Mouse (Mus musculus) brown adipose tissue, adult 24 weeks (tissue): ENCODE results near the gene Slc6a9. TPM values are rescaled to one million over a fixed set of nuclear protein-coding genes. Genes with fewer than 3 reads are reported as not detected.

Experiments used
- H3K27ac ChIP-seq: fragments of 200-500 bp; replicated peaks from 2 replicates; pipeline ENCODE4 v1.5.1; 2012; ENCODE audit warnings: low read depth, mild to moderate bottlenecking, low read length
- H3K4me1 ChIP-seq: fragments of 200-500 bp; 2 replicates; pipeline ENCODE4 v1.6.1; 2012; ENCODE audit warnings: low read length, mixed read lengths; ENCODE audit not compliant: control insufficient read depth, insufficient read depth, insufficient read length
- H3K4me3 ChIP-seq: fragments of 200-500 bp; 2 replicates; pipeline ENCODE4 v1.5.1; 2012; ENCODE audit warnings: low read depth, mild to moderate bottlenecking, low read length, moderate library complexity; ENCODE audit not compliant: insufficient read depth
- polyA plus RNA-seq: library from polyadenylated mRNA; stranded (reverse); fragments of >200 nt; gene quantifications from 2 replicates; pipeline ENCODE4 v1.2.4, GENCODE M21; 2012; ENCODE audit not compliant: missing spikeins, insufficient read depth, insufficient read length

The Slc6a9 gene
- polyA plus RNA-seq, 1 experiment: 1.6 TPM

- H3K4me3 ChIP-seq: no peak overlapping the region
- H3K4me1 ChIP-seq: peaks cover 3% of the 10 kb centered on the region
- H3K27ac ChIP-seq: no peak overlapping the region
Measured at GRCm38 (mm10) chr4:117878703-117879102, 44.4 kb downstream of the Slc6a9 start.

- Histone ChIP-seq H3K4me3 (peak within 1 kb of the TSS; percentile 66), H3K4me1 (peaks cover 8% of the 10 kb centered on the region), H3K27ac (no peak within 1 kb of the TSS)
Measured at GRCm38 (mm10) chr4:117882701-117883691, 48.7 kb downstream of the Slc6a9 start, which contains the start of gene B4galt2. Gene B4galt2, minus strand, starts transcription at chr4:117883487.

- no peak overlapping the region for H3K4me3 ChIP-seq
- peaks cover 8% of the 10 kb centered on the region for H3K4me1 ChIP-seq
- no peak overlapping the region for H3K27ac ChIP-seq
Measured at GRCm38 (mm10) chr4:117884146-117884545, 49.8 kb downstream of the Slc6a9 start.

- no peak overlapping the region for H3K4me3 ChIP-seq
- H3K4me1 ChIP-seq: peaks cover 8% of the 10 kb centered on the region
- no peak overlapping the region for H3K27ac ChIP-seq
Measured at GRCm38 (mm10) chr4:117885093-117885492, 50.8 kb downstream of the Slc6a9 start.

- Histone ChIP-seq H3K27ac (no peak overlapping the region), H3K4me1 (peaks cover 8% of the 10 kb centered on the region), H3K4me3 (peak overlapping the region; percentile 81)
Measured at GRCm38 (mm10) chr4:117885994-117886393, 51.7 kb downstream of the Slc6a9 start.

- Histone ChIP-seq H3K27ac (peak overlapping the region; percentile 60; the same call in 1 of the 2 replicates), H3K4me1 (peaks cover 8% of the 10 kb centered on the region), H3K4me3 (peak overlapping the region; percentile 81)
Measured at GRCm38 (mm10) chr4:117886644-117887043, 52.3 kb downstream of the Slc6a9 start.

GRCm38 (mm10) chr4:117887133-117887532, 52.8 kb downstream of the Slc6a9 start, which contains the start of gene Atp6v0b:
Gene Atp6v0b, minus strand, starts transcription at chr4:117887333.
- H3K27ac ChIP-seq: peak within 1 kb of the TSS; percentile 60; the same call in 1 of the 2 replicates
- peaks cover 8% of the 10 kb centered on the region for H3K4me1 ChIP-seq
- H3K4me3 ChIP-seq: peak within 1 kb of the TSS; percentile 81

GRCm38 (mm10) chr4:117887920-117888319, 53.6 kb downstream of the Slc6a9 start:
- Histone ChIP-seq H3K27ac (no peak overlapping the region), H3K4me1 (peaks cover 8% of the 10 kb centered on the region), H3K4me3 (no peak overlapping the region)

GRCm38 (mm10) chr4:117889471-117889870, 55.2 kb downstream of the Slc6a9 start:
- H3K27ac ChIP-seq: no peak overlapping the region
- no peak overlapping the region for H3K4me3 ChIP-seq
- peaks cover 5% of the 10 kb centered on the region; the same call in 1 of the 2 replicates for H3K4me1 ChIP-seq

GRCm38 (mm10) chr4:117890031-117890430, 55.7 kb downstream of the Slc6a9 start:
- H3K4me3 ChIP-seq: no peak overlapping the region
- peaks cover 5% of the 10 kb centered on the region; the same call in 1 of the 2 replicates for H3K4me1 ChIP-seq
- H3K27ac ChIP-seq: no peak overlapping the region

- peaks cover 5% of the 10 kb centered on the region; the same call in 1 of the 2 replicates for H3K4me1 ChIP-seq
- peak overlapping the region; percentile 84 for H3K4me3 ChIP-seq
Measured at GRCm38 (mm10) chr4:117890750-117891149, 56.4 kb downstream of the Slc6a9 start.

GRCm38 (mm10) chr4:117891738-117892161, 57.4 kb downstream of the Slc6a9 start, which contains the start of gene Dph2:
Gene Dph2, minus strand, starts transcription at chr4:117892032.
- peak within 1 kb of the TSS; percentile 84 for H3K4me3 ChIP-seq
- H3K4me1 ChIP-seq: no peaks in the 10 kb centered on the region
- no peak within 1 kb of the TSS for H3K27ac ChIP-seq

More at GRCm38 (mm10) chr4:117890750-117891149, 56.4 kb downstream of the Slc6a9 start:
- no peak overlapping the region for H3K27ac ChIP-seq

GRCm38 (mm10) chr4:117893376-117893775, 59.1 kb downstream of the Slc6a9 start:
- no peak overlapping the region for H3K4me3 ChIP-seq

GRCm38 (mm10) chr4:117894601-117895000, 60.3 kb downstream of the Slc6a9 start:
- Histone ChIP-seq H3K27ac (no peak overlapping the region), H3K4me3 (no peak overlapping the region)

More at GRCm38 (mm10) chr4:117893376-117893775, 59.1 kb downstream of the Slc6a9 start:
- no peaks in the 10 kb centered on the region for H3K4me1 ChIP-seq
- no peak overlapping the region for H3K27ac ChIP-seq

GRCm38 (mm10) chr4:117895339-117895738, 61.0 kb downstream of the Slc6a9 start:
- Histone ChIP-seq H3K4me3 (no peak overlapping the region), H3K4me1 (no peaks in the 10 kb centered on the region), H3K27ac (no peak overlapping the region)

More at GRCm38 (mm10) chr4:117894601-117895000, 60.3 kb downstream of the Slc6a9 start:
- H3K4me1 ChIP-seq: no peaks in the 10 kb centered on the region
